Mouse (Mus musculus) B cell, adult 2 months (primary cell): Measurements from ENCODE around the gene Dusp1.

ENCODE experiments used
- DNase-seq, 2 experiments: peaks; one replicate each; pipeline ENCODE4 v3.0.0; 2022

Gene Dusp1

DNA sequence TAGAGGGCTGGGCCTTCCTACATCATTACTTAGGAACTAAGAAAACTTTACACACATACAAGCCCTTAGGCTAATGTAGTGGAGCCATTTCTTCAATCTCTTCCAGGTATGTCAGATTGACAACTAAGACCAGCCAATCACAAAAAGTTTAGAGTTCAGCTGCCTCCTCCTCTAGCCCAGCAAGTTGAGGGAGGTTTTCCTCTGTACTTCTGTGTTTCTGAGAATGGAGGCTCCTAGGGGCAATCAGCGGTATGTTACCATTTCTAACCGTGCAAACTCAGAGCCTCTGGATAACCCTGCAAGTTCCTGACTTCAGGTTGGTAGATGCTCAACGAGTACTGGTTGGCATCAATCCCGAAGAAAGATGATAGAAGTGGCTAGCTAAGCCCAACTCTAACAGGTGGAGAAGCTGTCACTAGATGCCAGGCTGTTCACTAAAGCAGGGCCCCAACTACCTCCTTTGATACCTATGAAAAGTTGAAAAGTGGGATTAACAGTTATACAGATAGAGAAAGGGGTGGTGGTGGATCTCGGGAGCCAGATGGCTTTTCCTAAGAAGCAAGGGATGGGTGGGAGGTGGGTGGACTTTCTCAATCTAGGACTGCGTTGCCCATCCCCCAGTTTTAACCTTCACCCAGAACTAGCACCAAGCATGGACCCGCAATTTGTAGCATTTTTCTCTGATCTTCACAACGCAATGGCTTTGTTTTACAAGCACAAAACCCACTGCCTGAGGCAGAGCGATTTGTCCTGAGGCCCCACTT, 1.2 kb downstream of the Dusp1 start:
- DNase-seq = peak; percentile 21 to 31

DNA sequence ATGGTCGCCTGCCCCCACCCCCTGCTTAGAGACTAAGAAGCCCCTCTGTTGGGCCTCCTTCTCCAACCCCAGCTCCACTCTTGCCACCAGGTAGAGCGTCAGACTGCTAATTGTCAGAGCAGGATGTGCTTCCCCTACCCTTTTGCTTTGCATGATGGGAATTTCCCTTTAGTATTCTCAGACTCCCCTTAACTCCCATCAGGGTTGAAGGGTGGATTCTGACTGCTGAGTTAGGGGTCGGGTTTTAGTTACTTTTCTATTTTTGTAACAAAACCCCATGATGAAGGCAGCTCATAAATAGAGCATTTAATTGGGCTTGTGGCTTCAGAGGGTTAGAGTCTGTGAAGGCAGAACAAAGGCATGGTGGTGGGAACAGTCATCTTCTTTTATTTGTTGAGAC, 8.9 kb downstream of the Dusp1 start:
- no peak for DNase-seq

DNA sequence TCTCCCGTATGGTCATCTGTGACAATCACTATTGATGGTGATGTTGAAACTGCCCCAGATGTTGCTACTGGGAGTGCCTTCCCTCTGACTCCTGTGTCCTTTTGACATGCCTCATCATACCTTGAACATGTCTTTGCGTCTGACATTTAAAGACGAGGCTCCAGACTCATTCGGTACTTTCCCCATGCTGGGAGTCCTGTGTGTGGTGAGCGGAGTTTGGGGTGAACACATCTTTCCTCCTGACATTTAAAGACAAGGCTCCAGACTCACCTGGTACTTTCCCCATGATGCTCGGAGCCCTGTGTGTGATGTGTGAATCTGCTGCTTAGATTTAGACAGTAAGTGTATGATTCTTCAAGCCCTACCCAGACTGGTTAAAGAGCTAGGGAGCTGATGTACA, 10.8 kb downstream of the Dusp1 start:
- DNase-seq = no peak

DNA sequence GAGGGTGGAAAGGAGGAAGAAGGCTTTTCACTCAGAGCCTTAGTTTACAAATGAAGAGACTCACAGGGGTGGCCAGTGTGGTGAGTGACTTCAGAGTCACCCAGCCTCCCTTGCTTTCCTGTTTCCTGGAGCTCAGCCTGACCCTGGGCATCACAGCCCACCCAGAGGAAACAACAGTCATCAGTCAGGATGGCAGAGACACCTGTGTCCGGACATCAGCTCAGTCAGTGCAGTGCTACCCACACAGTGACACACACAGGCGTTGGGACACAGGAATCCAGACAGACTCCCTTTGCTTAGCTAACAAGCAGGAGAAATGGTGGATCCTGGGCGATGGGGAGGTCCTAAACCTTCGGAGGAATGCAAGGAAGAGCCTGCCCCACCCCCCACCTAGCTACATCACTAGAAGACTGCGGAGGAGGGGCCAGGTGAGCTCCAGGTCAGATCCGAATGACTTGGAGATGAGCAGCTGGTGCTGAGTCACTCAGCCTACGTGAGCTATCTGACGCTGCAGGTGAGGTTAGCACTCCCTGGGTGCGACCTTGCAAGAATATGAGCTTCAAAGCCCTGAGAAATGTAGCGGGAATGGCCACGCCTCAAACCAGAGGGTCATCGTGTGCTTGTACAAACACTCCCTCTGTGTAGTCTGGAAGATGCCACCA, 12.6 kb downstream of the Dusp1 start:
- no peak for DNase-seq

DNA sequence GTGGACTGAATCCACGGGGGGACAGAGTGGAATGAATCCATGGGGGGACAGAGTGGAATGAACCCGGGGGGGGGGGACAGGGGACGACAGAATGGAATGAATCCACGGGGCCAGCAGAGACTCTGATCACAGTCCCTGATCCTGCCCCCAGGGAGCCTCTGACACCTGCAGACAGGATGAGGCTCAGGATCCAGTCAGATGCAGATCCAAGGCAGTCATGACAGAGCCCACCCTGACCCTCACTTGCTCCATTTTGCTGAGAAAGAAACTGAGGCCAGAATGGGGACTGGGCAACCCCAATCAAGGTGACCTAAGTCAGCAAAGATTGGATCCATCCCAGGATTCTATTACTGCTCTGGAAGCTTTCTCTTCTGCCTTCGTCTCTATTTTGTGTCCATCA, 13.4 kb downstream of the Dusp1 start:
- DNase-seq = no peak

DNA sequence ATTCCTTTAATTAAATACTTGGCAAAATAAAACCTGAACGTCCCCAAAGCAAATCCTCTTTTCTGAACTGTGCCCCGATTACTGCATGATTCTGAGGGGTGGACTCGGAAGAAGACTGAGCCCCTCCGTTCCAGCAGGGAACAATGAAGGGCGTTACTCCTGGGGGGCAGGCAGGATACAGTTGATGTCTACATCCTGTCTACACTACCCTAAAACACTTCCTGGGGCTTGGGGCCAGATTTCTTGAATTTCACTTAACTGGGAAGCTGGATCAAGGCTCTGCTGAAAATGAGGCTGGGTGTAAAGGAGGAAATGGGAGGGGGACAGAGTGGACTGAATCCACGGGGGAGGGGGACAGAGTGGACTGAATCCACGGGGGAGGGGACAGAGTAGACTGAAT, 14.2 kb downstream of the Dusp1 start:
- DNase-seq = no peak

DNA sequence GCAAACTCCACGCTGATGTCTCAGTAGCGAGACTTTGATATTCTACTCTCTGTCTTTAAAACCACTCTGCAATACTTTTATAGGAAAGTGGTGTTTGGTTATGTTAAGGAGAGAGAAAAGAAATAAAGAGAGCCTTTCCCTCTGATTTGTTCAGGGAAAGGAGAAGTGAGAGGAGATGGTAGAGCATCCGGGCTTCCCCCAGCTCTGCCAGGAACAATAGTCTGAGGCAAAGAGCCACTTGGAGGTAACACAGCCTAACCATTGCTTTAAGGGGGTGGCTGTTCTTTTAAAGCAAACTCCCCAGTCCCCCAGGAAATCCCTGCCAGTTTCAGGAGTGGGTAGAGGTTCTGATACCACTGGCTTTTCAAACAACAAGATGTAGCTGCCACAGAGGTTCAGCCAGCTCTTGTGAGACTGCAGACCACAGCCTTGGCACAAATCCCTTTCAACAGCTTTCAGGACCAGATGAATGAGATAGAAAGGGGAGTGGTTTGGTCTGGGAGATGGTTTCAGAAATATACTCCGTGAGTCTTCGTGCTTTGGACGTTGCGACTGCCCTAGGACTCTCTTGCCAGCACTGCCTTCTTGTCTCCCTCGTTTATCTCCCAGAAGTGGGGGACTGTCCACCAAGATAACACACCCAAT, 17.5 kb downstream of the Dusp1 start:
- DNase-seq = no peak

DNA sequence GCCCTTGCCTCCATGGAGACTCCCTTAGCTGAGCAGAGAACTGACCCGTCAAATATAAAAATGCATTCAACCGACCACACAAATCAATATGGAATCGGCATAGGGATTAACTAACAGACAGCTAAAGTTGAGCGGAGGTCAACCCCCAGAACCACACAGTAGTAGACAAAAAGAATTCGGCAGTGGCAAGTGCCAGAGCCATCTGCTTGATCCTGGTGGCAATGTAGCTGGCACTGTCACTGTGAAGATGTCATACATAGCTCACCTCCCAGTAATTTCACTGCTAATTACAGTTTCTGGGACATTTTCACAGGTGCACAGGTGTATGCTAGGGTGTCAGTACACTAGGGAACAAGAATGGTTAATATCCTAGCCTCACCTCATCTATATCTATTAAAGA, 21.8 kb downstream of the Dusp1 start:
- DNase-seq = no peak

DNA sequence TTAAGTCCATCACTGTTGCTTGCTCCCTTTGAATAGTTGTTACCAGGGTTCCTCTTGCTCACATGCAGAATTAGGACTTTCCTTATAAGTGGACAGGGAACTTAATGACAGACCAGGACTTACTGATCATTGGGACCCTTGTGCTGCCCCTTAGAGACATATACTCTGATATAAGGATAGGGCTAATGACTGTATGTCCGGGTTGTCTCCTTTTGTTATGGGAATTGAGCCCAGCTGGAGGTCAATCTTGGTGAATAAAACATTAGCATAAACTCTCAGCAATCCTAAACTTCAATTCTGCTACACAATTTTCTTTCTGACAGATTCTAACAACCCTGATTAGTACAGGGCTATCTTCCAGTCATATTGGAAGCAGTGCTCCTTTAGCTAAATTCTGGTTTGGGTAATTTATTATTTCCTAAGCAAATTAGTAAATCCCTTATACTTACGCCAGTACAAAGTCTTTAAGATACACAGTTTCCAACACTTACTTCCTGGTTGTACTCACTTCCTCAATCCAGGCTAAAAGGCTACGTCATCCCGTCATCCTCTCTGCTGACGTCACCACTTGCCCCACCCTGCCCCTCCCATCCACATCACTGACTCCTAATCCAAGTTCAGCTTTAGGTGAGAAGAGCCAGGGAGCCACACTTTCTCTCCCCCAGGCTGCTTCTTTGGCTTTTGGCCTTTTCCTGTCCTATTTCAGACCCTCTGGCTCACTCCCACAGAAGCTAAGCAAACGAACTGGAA, 24.0 kb downstream of the Dusp1 start:
- DNase-seq = peak; percentile 61 to 74

DNA sequence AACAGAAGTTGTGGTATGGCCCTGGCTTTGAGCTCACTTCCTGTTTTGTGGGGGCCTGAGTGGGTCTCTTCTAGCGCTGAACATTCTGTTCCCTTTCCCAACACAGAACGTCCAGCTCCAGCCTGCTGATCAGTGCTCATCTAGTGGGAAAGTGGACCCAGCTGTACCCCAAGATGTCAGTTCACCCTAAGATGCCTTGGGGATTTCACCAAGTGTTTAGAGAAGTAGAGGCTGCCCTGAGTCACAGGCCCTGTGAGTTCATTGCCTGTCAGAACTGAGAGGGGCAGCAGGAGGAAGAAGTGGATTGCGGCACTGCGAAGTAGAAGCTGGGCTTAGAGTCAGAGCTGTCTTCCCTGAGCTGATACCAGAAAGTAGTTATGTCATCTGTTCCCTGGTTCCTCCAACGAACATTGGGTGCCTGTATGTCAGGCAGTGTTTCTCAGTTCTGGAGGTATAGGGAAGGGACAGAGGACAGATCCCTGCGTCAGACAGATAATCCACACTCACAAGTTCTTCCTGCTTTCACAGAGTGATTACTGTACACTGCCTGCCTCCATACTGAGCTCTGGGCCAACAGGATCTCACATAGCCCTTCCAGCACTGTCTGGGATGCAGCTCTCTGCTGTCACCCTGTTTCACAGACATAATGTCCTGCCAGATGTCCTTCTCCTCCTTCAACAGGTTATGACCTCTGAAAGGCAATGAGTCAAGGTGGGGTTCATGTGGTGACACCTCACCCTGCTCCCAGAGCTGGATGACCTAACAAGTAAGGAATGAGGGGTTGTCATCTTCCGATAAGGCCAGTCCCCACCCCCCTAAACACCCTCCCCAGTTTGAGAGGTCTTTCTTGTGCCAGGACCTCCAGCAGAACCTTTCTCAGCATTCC, 26.4 kb downstream of the Dusp1 start:
- peak; percentile 48 to 51 for DNase-seq

DNA sequence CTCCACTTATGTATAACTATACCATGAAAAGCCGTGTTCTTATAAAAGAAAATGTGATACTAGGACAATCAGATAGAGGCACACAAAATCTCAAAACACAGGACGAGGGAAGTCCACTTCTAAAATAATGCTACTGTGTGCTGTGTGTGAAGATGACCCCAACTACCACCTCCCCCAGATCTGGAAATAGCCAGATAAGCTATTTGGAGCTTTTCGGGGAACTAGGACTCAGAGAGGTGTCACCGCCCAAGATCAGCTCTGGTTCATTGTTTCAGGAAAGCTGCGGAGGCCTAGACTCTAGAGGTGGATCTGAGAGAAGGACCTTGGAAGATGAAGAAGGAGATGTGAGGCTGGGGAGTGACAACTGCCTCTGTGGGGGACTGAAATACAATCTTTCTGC, 27.2 kb downstream of the Dusp1 start:
- no peak for DNase-seq

DNA sequence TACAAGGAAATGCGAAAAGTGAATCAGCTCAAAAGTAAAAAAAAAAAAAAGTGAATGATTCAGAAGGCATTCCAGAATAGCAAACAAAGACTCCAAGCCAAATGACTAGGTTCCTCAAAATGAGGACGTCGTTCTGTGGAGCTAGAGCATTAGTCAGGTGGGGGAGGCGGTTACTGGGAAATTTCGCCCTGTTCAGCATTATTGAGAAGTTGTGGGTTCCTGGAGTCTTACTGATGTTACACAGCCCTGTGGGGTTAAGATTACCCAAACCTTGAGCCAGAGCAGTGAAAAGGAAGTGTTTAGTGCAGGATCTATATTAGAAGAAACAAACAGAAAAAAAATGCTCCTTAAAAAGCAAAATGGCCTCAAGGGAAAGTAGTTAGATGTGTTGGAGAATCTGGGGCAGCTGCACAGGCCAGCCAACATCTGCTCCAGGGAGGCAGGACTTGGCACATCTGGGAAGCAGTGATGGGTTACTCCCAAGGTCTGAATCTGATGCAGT, 28.0 kb downstream of the Dusp1 start:
- no peak for DNase-seq

DNA sequence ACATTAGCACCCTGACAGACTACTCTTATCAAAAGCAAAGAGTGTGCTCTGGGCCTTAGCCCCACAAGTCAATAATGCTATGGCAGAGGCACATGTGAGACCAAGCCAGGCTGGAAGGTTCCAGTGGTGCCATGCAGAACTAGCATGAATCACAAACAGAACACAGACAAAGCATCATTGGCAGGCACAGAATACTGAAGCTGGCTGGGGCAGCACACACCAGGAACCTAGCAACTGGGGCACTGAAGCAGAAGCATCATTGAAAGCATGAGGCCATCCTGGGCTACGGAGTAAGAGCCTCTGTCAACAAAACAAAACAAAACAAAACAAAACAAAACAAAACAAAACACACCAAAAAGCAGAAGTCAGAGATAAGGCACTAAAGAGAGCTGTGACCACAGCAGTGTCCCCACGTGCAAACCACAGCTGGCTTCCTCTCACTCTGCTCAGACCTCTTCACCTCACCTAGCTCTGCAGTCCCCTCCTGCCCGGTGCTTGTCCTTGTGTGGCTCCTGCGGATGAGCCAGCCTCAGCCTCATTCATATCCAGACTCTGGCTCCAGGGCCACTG, 29.4 kb downstream of the Dusp1 start:
- DNase-seq = peak; percentile 71 to 74

DNA sequence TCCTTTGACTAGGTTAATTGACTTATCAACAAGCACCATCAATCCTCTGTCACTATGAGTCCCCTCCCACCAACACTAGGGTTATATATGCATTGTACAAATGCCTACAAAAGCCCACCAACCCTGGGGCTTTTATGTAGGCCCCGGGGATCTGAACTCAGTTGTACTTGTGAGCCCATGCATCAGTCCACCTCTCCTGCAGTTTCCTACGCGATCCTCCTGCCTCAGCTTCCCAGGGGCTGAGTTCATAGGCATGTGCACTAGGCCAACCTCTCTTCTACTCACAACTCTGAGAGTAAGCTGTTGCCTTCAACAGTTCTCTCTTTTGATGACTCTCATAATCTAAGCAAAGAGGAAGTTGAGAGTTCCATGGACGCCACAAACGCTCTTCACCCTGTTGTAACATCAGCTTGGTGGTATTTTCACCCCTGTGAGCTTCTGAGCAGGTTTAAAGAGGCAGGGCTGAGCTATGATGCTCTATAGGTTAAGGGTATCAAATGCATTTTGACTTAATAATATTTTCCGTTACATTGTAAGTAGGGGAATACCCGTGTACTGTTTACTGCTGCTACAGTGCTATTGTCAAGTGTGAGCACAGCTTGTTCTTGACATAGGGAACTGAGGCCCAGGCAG, 30.4 kb downstream of the Dusp1 start:
- peak; percentile 57 to 65 for DNase-seq

DNA sequence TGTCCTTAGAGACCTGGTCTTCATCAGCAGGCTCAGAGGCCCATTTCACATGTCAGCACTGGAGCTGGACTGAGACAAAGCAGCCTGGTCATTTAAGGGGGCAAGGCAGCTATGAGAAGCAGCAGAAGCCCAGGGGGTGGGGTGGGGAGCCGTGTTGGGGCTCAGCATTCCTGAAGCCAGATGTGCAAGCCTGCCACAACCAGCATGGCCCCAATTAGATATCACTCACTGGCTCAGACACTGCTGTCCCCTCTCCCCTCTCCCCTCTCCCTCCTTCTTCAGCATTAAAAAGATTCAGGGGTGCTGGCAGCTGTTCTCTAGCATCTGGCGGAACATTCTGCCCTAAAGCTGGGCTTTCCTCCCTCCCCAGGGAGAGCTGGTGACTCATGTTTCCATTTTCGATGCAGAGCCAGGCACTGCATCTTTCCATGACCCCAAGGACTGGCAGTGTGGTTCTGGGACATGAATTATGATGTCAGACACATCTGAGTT, 31.3 kb downstream of the Dusp1 start:
- DNase-seq = no peak

DNA sequence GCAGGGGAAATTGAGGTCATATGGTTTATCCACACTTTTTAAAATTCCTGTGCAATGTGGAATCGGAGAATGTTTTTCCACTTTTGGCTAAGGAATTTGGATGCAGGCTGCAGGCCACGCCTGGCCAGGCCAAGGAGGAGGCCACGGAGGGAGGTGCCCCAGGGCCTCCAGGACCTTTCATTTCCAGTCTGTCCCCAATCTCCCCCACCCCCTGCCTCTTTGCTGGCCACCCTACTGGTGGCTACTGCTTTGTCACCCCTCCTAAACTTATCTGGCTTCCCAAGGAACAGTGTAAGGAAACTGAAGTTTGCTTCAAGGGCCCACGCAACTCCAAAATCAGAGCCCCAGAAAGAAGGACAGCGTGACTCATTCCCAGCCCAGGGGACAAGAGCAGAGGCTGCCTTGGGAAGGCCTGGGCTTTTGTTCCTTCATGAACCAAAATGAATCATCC, 32.1 kb downstream of the Dusp1 start:
- DNase-seq = no peak

DNA sequence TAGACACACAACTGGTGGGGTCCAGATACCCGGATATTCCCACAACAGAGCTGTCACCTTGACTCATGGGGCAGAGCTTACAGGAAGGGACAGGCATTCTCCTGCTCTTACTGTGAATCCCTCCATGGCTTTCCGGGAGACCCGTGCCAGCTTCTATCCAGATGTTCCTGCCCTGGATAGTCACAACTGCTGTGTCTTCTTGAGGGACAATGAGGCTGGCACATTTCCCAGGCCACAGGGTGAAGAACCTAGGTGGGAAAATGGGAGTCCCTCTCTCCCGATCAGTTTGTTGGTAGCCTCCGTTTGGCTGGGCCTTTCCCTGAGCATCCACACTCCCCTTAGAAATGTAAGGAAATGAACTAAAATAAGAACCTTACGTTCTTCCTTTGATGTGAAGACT, 33.2 kb downstream of the Dusp1 start:
- no peak for DNase-seq

DNA sequence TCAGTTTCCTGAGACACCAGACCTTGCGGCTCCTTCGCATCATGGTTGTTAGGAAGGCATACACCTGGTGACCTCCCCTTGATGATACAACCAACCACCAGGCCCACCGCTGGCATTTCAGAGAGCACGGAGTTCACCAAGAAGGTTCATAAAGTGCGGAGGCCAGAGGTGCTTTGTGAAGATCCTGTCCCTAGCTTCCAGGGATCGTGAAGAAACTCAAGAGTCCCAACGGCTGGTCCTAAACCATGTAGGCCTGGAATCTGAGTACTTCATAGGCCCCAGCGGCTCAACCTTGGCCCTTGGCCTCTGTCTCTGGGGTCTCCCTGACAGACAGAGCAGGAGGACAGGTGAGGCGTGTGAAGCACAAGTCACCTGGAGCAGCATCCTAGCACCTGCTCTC, 34.6 kb downstream of the Dusp1 start:
- no peak for DNase-seq

DNA sequence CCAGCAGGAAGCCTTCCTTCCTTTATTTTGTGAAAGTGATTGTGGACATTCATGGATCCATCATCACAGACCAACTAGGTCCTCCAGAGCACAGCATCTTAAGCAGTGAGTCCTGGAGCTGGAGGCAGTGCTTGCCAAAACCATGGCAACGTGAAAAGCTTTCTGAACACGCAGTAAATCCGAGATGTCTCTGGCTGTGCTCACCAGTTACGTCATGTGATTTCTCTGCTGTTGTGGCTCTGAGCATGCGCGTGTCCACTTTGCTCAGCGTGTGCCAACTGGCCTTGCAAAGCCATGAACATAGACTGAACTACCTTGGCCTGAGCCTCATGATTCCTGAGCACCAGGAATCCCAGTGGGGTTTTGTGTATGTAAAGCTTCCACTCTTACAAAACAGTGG, 36.6 kb downstream of the Dusp1 start:
- DNase-seq = no peak

DNA sequence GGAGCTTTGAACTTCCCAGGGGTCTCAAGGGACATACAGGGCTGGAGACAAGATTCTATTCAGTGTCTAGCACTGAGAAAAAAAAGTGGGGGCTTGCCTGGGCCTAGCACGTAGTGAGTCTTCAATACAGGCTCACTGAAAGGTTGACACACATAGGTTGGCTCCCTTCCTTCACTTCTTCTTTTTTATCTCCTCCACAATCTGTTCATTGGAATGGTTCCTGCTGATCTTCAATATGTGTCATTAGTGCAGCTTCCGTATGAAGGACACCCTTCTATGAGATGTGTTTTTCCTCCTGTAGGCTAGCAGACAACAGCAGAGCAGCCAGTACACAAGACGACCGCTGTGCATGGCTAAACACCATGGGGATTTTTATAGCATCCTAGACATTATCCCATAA, 37.1 kb downstream of the Dusp1 start:
- DNase-seq = no peak

DNA sequence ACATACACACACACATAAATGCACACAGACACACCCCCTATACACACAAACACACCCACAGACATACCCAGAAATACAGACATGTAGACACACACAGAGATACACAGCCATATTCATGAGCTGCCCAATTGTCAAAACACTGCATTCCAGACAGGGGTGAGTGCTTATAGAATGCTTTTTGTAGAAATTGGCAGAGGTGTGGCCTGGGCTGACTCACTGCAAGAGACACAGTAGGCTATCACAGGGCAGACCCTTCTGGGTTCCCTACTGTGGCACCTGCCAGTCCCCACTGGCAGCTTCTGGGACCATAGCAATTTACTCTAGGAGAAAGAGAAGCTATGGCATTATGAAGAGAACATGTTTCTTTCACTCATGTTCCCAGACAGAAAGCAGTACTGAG, 37.6 kb downstream of the Dusp1 start:
- DNase-seq = no peak
